In genomic region chr8:47205472-47205871, GRCm38 (mm10) we compare ENCODE assay signal across 21 mouse cellular contexts.
DNase-seq lines count a peak whose midpoint lies in the region; ATAC-seq and TF ChIP-seq lines count a peak whose summit lies in the region.
"Had no signal": no experiment of that assay in that cellular context is flagged by ENCODE, and none has a peak within 500 bp of the region (broad histone marks: within the 10 kb centered on the region; RNA-seq: fewer than 3 reads in every experiment).

No protein-coding gene starts in this region.

- H3K9ac ChIP-seq in hindbrain, postnatal 0 days (replicated peaks; ENCODE audit: low read length) = no peak overlapping the region
- no peak overlapping the region for H3K9ac ChIP-seq in hindbrain, embryonic 16.5 days (ENCODE audit: low read depth, low read length)
- no peak overlapping the region for H3K9ac ChIP-seq in lung, postnatal 0 days (replicated peaks; ENCODE audit: low read depth)
- no peak overlapping the region for H3K9ac ChIP-seq in stomach, postnatal 0 days (ENCODE audit: low read length)
- H3K9ac ChIP-seq: embryonic facial prominence, embryonic 13.5 days; heart, embryonic 15.5 days; hindbrain, embryonic 12.5 days; lung, embryonic 15.5 days had no signal

- no peak for ATAC-seq in hindbrain, postnatal 0 days
- ATAC-seq in hindbrain, embryonic 16.5 days = no peak
- ATAC-seq in lung, postnatal 0 days = no peak
- ATAC-seq in stomach, postnatal 0 days (ENCODE audit: low FRiP score, low TSS enrichment) = no peak
- ATAC-seq: activated CD4-positive, CD25-positive, alpha-beta regulatory T cell, adult 4 months had no signal

- no peak for TF ChIP-seq EP300 in lung, postnatal 0 days (IDR thresholded peaks at IDR 0.05)
- TF ChIP-seq EP300 in stomach, postnatal 0 days (optimal IDR thresholded peaks at IDR 0.05) = no peak

- no peak overlapping the region for H3K27ac ChIP-seq in hindbrain, postnatal 0 days
- no peak overlapping the region for H3K27ac ChIP-seq in hindbrain, embryonic 16.5 days (ENCODE audit: low read depth, low read length)
- no peak overlapping the region for H3K27ac ChIP-seq in lung, postnatal 0 days (ENCODE audit: low read length)
- H3K27ac ChIP-seq in stomach, postnatal 0 days (replicated peaks) = no peak overlapping the region
- H3K27ac ChIP-seq: heart, embryonic 15.5 days; hindbrain, embryonic 12.5 days; lung, embryonic 15.5 days; midbrain, embryonic 10.5 days had no signal

- 90% methylated on average over 5 of the region's 5 CpGs for WGBS in hindbrain, postnatal 0 days
- 90% methylated on average over 5 of the region's 5 CpGs for WGBS in hindbrain, embryonic 16.5 days
- 86% methylated on average over 5 of the region's 5 CpGs for WGBS in lung, postnatal 0 days
- 81% methylated on average over 5 of the region's 5 CpGs for WGBS in stomach, postnatal 0 days

- no peak for DNase-seq in hindbrain, postnatal 0 days (ENCODE audit: low spot score)
- DNase-seq in lung, postnatal 0 days (ENCODE audit: low spot score) = no peak
- no peak for DNase-seq in lung, postnatal 25 days (ENCODE audit: low spot score)
- peak; percentile 57 for DNase-seq in ZHBTc4 (ENCODE audit: low read depth, low spot score)
- DNase-seq in stomach, postnatal 0 days (ENCODE audit: low spot score) = no peak
- DNase-seq in embryo, embryonic 11 days = no peak
- DNase-seq: adrenal gland, postnatal 14 days; cerebellum, adult 8-10 months; gastrocnemius, postnatal 36 days; kidney, adult 18-20 months; kidney, postnatal 4 days; liver; right cerebral cortex, postnatal 4 days; thymus, postnatal 25 days had no signal

- H3K4me3 ChIP-seq in hindbrain, postnatal 0 days (ENCODE audit: low read length) = no peak overlapping the region
- no peak overlapping the region for H3K4me3 ChIP-seq in hindbrain, embryonic 16.5 days (ENCODE audit: low read length)
- H3K4me3 ChIP-seq in lung, postnatal 0 days (ENCODE audit: low read depth, low read length) = no peak overlapping the region
- no peak overlapping the region for H3K4me3 ChIP-seq in stomach, postnatal 0 days (ENCODE audit: low read depth, low read length)
- H3K4me3 ChIP-seq: embryonic facial prominence, embryonic 13.5 days; heart, embryonic 15.5 days; hindbrain, embryonic 12.5 days; lung, embryonic 15.5 days; midbrain, embryonic 10.5 days had no signal

- H3K9me3 ChIP-seq in hindbrain, postnatal 0 days (ENCODE audit: low read length) = no peaks in the 10 kb centered on the region
- H3K9me3 ChIP-seq in hindbrain, embryonic 16.5 days (ENCODE audit: control insufficient read depth, low read length) = no peaks in the 10 kb centered on the region
- H3K9me3 ChIP-seq in lung, postnatal 0 days (ENCODE audit: low read length) = no peaks in the 10 kb centered on the region
- no peaks in the 10 kb centered on the region for H3K9me3 ChIP-seq in stomach, postnatal 0 days (ENCODE audit: control insufficient read depth, low read length)
- H3K9me3 ChIP-seq: embryonic facial prominence, embryonic 13.5 days; heart, embryonic 15.5 days; hindbrain, embryonic 12.5 days; lung, embryonic 15.5 days had no signal

- H3K27me3 ChIP-seq in hindbrain, postnatal 0 days (ENCODE audit: insufficient read depth, low read length) = no peaks in the 10 kb centered on the region
- no peaks in the 10 kb centered on the region for H3K27me3 ChIP-seq in hindbrain, embryonic 16.5 days (replicated peaks; ENCODE audit: control insufficient read depth, insufficient read depth, low read length)
- H3K27me3 ChIP-seq in lung, postnatal 0 days (replicated peaks; ENCODE audit: insufficient read depth, low read length) = no peaks in the 10 kb centered on the region
- no peaks in the 10 kb centered on the region for H3K27me3 ChIP-seq in stomach, postnatal 0 days (ENCODE audit: control insufficient read depth, insufficient read depth, low read length)
- H3K27me3 ChIP-seq: embryonic facial prominence, embryonic 13.5 days; heart, embryonic 15.5 days; hindbrain, embryonic 12.5 days; lung, embryonic 15.5 days had no signal

- no peak overlapping the region for H3K4me2 ChIP-seq in hindbrain, postnatal 0 days (ENCODE audit: low read depth, low read length)
- no peak overlapping the region for H3K4me2 ChIP-seq in hindbrain, embryonic 16.5 days (ENCODE audit: low read length)
- H3K4me2 ChIP-seq in lung, postnatal 0 days (replicated peaks; ENCODE audit: low read depth, low read length) = no peak overlapping the region
- H3K4me2 ChIP-seq in stomach, postnatal 0 days (replicated peaks; ENCODE audit: low read depth) = no peak overlapping the region
- H3K4me2 ChIP-seq: heart, embryonic 15.5 days; hindbrain, embryonic 12.5 days; lung, embryonic 15.5 days had no signal

- H3K36me3 ChIP-seq in hindbrain, postnatal 0 days (ENCODE audit: insufficient read depth, low read length) = peaks cover 13% of the 10 kb centered on the region; the same call in 1 of the 2 replicates
- peaks cover 5% of the 10 kb centered on the region for H3K36me3 ChIP-seq in hindbrain, embryonic 16.5 days (ENCODE audit: control insufficient read depth, insufficient read depth, low read length)
- no peaks in the 10 kb centered on the region; the same call in 1 of the 2 replicates for H3K36me3 ChIP-seq in lung, postnatal 0 days (ENCODE audit: insufficient read depth, low read length)
- no peaks in the 10 kb centered on the region for H3K36me3 ChIP-seq in stomach, postnatal 0 days (ENCODE audit: control insufficient read depth, insufficient read depth, low read length)
- H3K36me3 ChIP-seq: lung, embryonic 15.5 days had no signal

- no peaks in the 10 kb centered on the region for H3K4me1 ChIP-seq in hindbrain, postnatal 0 days (ENCODE audit: insufficient read depth, low read length)
- H3K4me1 ChIP-seq in hindbrain, embryonic 16.5 days (ENCODE audit: control insufficient read depth, insufficient read depth, low read depth, low read length) = peaks cover 12% of the 10 kb centered on the region
- no peaks in the 10 kb centered on the region for H3K4me1 ChIP-seq in lung, postnatal 0 days (ENCODE audit: insufficient read depth, low read depth, low read length)
- H3K4me1 ChIP-seq in stomach, postnatal 0 days (replicated peaks; ENCODE audit: control insufficient read depth, insufficient read depth) = no peaks in the 10 kb centered on the region
- H3K4me1 ChIP-seq: lung, embryonic 15.5 days had no signal

- TF ChIP-seq CTCF in hindbrain, postnatal 0 days (IDR thresholded peaks at IDR 0.05; ENCODE audit: low read depth) = peak; percentile 29; the same call in 1 of the 2 replicates
- TF ChIP-seq CTCF in lung, postnatal 0 days (IDR thresholded peaks at IDR 0.05) = peak; percentile 39; the same call in 1 of the 2 replicates
- TF ChIP-seq CTCF in stomach, postnatal 0 days (IDR thresholded peaks at IDR 0.05; ENCODE audit: low read depth) = peak; percentile 39; the same call in 1 of the 2 replicates
